Mouse (Mus musculus): ENCODE results near the gene Shank2.

Shank2 gene

GRCm38 (mm10) chr7:144233479-144233878, 231.8 kb downstream of the Shank2 start:
- no peak for DNase-seq

- no peak for DNase-seq
Measured at GRCm38 (mm10) chr7:144234783-144235182, 233.1 kb downstream of the Shank2 start.

- no peak for DNase-seq
Measured at GRCm38 (mm10) chr7:144235523-144235922, 233.8 kb downstream of the Shank2 start.

- DNase-seq, result no peak
Measured at GRCm38 (mm10) chr7:144236802-144237201, 235.1 kb downstream of the Shank2 start.

- no peak for DNase-seq
Measured at GRCm38 (mm10) chr7:144238409-144238808, 236.7 kb downstream of the Shank2 start.

GRCm38 (mm10) chr7:144238992-144239391, 237.3 kb downstream of the Shank2 start:
- DNase-seq, result no peak

GRCm38 (mm10) chr7:144239571-144240370, 238.0 kb downstream of the Shank2 start:
- no peak for DNase-seq

- DNase-seq, result no peak
Measured at GRCm38 (mm10) chr7:144240736-144241343, 239.1 kb downstream of the Shank2 start.

- no peak for DNase-seq
Measured at GRCm38 (mm10) chr7:144244203-144244602, 242.5 kb downstream of the Shank2 start.

GRCm38 (mm10) chr7:144246271-144246670, 244.5 kb downstream of the Shank2 start:
- DNase-seq, result no peak

GRCm38 (mm10) chr7:144248686-144249422, 247.1 kb downstream of the Shank2 start:
- no peak for DNase-seq

GRCm38 (mm10) chr7:144250791-144251190, 249.1 kb downstream of the Shank2 start:
- DNase-seq, result no peak

- DNase-seq, result no peak
Measured at GRCm38 (mm10) chr7:144251250-144251649, 249.5 kb downstream of the Shank2 start.

GRCm38 (mm10) chr7:144254674-144255246, 253.0 kb downstream of the Shank2 start:
- DNase-seq, result no peak

- DNase-seq, result no peak
Measured at GRCm38 (mm10) chr7:144257821-144258220, 256.1 kb downstream of the Shank2 start.

- no peak for DNase-seq
Measured at GRCm38 (mm10) chr7:144258332-144258731, 256.6 kb downstream of the Shank2 start.

GRCm38 (mm10) chr7:144262666-144263065, 260.9 kb downstream of the Shank2 start:
- DNase-seq, result no peak

GRCm38 (mm10) chr7:144266745-144267144, 265.0 kb downstream of the Shank2 start:
- no peak for DNase-seq

GRCm38 (mm10) chr7:144268329-144268728, 266.6 kb downstream of the Shank2 start:
- no peak for DNase-seq

GRCm38 (mm10) chr7:144268778-144269177, 267.1 kb downstream of the Shank2 start:
- no peak for DNase-seq

- no peak for DNase-seq
Measured at GRCm38 (mm10) chr7:144271074-144271473, 269.3 kb downstream of the Shank2 start.

GRCm38 (mm10) chr7:144278703-144279102, 277.0 kb downstream of the Shank2 start:
- DNase-seq, result no peak

GRCm38 (mm10) chr7:144283701-144284100, 282.0 kb downstream of the Shank2 start:
- DNase-seq, result no peak
